Mouse (Mus musculus) brown adipose tissue, adult 24 weeks (tissue): ENCODE measurements around the gene Smap2. TPM values are rescaled to one million over a fixed set of nuclear protein-coding genes. Genes with fewer than 3 reads are reported as not detected.

ENCODE experiments used
- H3K27ac ChIP-seq: fragments of 200-500 bp; replicated peaks from 2 replicates; pipeline ENCODE4 v1.5.1; 2012; ENCODE audit warnings: low read depth, mild to moderate bottlenecking, low read length
- H3K4me1 ChIP-seq: fragments of 200-500 bp; 2 replicates; pipeline ENCODE4 v1.6.1; 2012; ENCODE audit warnings: low read length, mixed read lengths; ENCODE audit not compliant: control insufficient read depth, insufficient read depth, insufficient read length
- H3K4me3 ChIP-seq: fragments of 200-500 bp; 2 replicates; pipeline ENCODE4 v1.5.1; 2012; ENCODE audit warnings: low read depth, mild to moderate bottlenecking, low read length, moderate library complexity; ENCODE audit not compliant: insufficient read depth
- polyA plus RNA-seq: library from polyadenylated mRNA; stranded (reverse); fragments of >200 nt; gene quantifications from 2 replicates; pipeline ENCODE4 v1.2.4, GENCODE M21; 2012; ENCODE audit not compliant: missing spikeins, insufficient read depth, insufficient read length

The Smap2 gene
- polyA plus RNA-seq, 1 experiment: 12.0 TPM

GRCm38 (mm10) chr4:120924554-120925299 is 92.3 kb downstream of the Smap2 start, which contains the start of gene Exo5:
Gene Exo5, minus strand, starts transcription at chr4:120925017.
- peak within 1 kb of the TSS; percentile 87 for H3K27ac ChIP-seq
- H3K4me1 ChIP-seq: no peaks in the 10 kb centered on the region
- peak within 1 kb of the TSS; percentile 88 for H3K4me3 ChIP-seq

DNA sequence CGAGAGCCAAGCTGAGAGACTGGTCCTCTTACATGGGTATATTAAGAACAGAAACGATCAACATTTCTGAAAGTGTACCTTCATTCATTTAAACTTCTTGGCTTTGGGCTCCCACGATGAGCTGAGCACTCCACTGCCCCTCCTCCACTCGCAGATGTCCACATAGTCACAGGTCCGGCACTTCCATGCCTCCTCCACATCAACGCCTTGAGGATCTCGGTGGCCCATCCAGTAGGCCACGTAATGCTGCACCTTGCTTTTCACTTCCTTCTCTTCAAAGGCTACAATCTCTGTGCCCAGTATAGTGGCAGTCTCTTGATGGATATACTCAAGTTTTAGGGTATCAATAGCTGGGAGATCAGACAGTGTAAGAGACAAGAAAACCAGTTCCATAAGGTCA is 95.6 kb downstream of the Smap2 start:
- H3K4me1 ChIP-seq: no peaks in the 10 kb centered on the region
- no peak overlapping the region for H3K27ac ChIP-seq
- no peak overlapping the region for H3K4me3 ChIP-seq

Other genes with a start within 250 kb of the Smap2 start
- gene Nfyc, start 185.7 kb downstream of the Smap2 start, polyA plus RNA-seq: 37.2 and 49.9 TPM in 2 replicates
- not detected in 2 replicates for gene Rims3, start 162.4 kb downstream of the Smap2 start, polyA plus RNA-seq
- 1.9 and 4.1 TPM in 2 replicates for gene Exo5, start 92.2 kb downstream of the Smap2 start, polyA plus RNA-seq
- gene Zfp69, start 65.5 kb downstream of the Smap2 start, polyA plus RNA-seq: 0.79 TPM in 1 of 2 replicates, not detected in the other
- not detected in 2 replicates for gene Col9a2, start 22.1 kb upstream of the Smap2 start, polyA plus RNA-seq
- 14.9 and 18.0 TPM in 2 replicates for gene Zmpste24, start 81.0 kb upstream of the Smap2 start, polyA plus RNA-seq
- gene Tmco2, start 92.0 kb upstream of the Smap2 start, polyA plus RNA-seq: not detected in 2 replicates
- 4.2 and 4.6 TPM in 2 replicates for gene Rlf, start 197.8 kb upstream of the Smap2 start, polyA plus RNA-seq